Mouse (Mus musculus): Measurements from ENCODE around the gene Tbx15.

The Tbx15 gene

GRCm38 (mm10) chr3:99240213-99240720 is at the start of gene Tbx15:
Tbx15 (plus strand) TSS chr3:99240381.
- DNase-seq (ENCODE audit: low spot score) = no peak

- DNase-seq (ENCODE audit: low spot score) = no peak
Measured at GRCm38 (mm10) chr3:99193576-99193975, 46.6 kb upstream of the Tbx15 start.

- DNase-seq (ENCODE audit: low spot score) = no peak
Measured at GRCm38 (mm10) chr3:99203331-99203730, 36.9 kb upstream of the Tbx15 start.

- no peak for DNase-seq (ENCODE audit: low spot score)
Measured at GRCm38 (mm10) chr3:99208416-99208815, 31.8 kb upstream of the Tbx15 start.

GRCm38 (mm10) chr3:99211105-99211698 is 29.0 kb upstream of the Tbx15 start:
- DNase-seq (ENCODE audit: low spot score) = peak; percentile 18

- no peak for DNase-seq (ENCODE audit: low spot score)
Measured at GRCm38 (mm10) chr3:99227807-99228206, 12.4 kb upstream of the Tbx15 start.

- DNase-seq (ENCODE audit: low spot score) = peak; percentile 91
Measured at GRCm38 (mm10) chr3:99233393-99234318, 6.5 kb upstream of the Tbx15 start.

- peak; percentile 49 for DNase-seq (ENCODE audit: low spot score)
Measured at GRCm38 (mm10) chr3:99234319-99234869, 5.8 kb upstream of the Tbx15 start.

- DNase-seq (ENCODE audit: low spot score) = no peak
Measured at GRCm38 (mm10) chr3:99235116-99235803, 4.9 kb upstream of the Tbx15 start.

GRCm38 (mm10) chr3:99235804-99236755 is 4.1 kb upstream of the Tbx15 start:
- peak; percentile 59 for DNase-seq (ENCODE audit: low spot score)

- peak; percentile 28 for DNase-seq (ENCODE audit: low spot score)
Measured at GRCm38 (mm10) chr3:99238691-99239090, 1.5 kb upstream of the Tbx15 start.

- peak; percentile 38 for DNase-seq (ENCODE audit: low spot score)
Measured at GRCm38 (mm10) chr3:99239301-99240045, 708 bp upstream of the Tbx15 start.

- DNase-seq (ENCODE audit: low spot score) = peak; percentile 63
Measured at GRCm38 (mm10) chr3:99240811-99241738, 894 bp downstream of the Tbx15 start.

GRCm38 (mm10) chr3:99242481-99242880 is 2.3 kb downstream of the Tbx15 start:
- peak; percentile 51 for DNase-seq (ENCODE audit: low spot score)

- DNase-seq (ENCODE audit: low spot score) = no peak
Measured at GRCm38 (mm10) chr3:99245341-99245740, 5.2 kb downstream of the Tbx15 start.

GRCm38 (mm10) chr3:99246629-99247028 is 6.4 kb downstream of the Tbx15 start:
- no peak for DNase-seq (ENCODE audit: low spot score)

- DNase-seq (ENCODE audit: low spot score) = peak; percentile 47
Measured at GRCm38 (mm10) chr3:99247586-99247985, 7.4 kb downstream of the Tbx15 start.

- peak; percentile 65 for DNase-seq (ENCODE audit: low spot score)
Measured at GRCm38 (mm10) chr3:99247996-99248801, 8.0 kb downstream of the Tbx15 start.

Measured in embryo, embryonic 10.5 days (tissue).